In genomic region chr11:99364412-99364811, GRCm38 (mm10) we compare ENCODE assay signal across 10 mouse cellular contexts. TPM values are rescaled to one million over a fixed set of nuclear protein-coding genes. Genes with fewer than 3 reads are reported as not detected.
A peak's percentile ranks its signal among the peaks of the same experiment; 100 is the strongest.
DNase-seq lines count a peak whose midpoint lies in the region; ATAC-seq lines count a peak whose summit lies in the region.
"Had no signal": no experiment of that assay in that cellular context is flagged by ENCODE, and none has a peak within 500 bp of the region (broad histone marks: within the 10 kb centered on the region; RNA-seq: fewer than 3 reads in every experiment).

No protein-coding gene starts in this region.

- no peak overlapping the region for H3K9ac ChIP-seq in hindbrain, embryonic 12.5 days
- H3K9ac ChIP-seq: embryonic facial prominence, embryonic 12.5 days had no signal

- no peaks in the 10 kb centered on the region for H3K27me3 ChIP-seq in hindbrain, embryonic 10.5 days (ENCODE audit: insufficient read depth, poor library complexity, severe bottlenecking)
- H3K27me3 ChIP-seq in hindbrain, embryonic 12.5 days: no peaks in the 10 kb centered on the region
- H3K27me3 ChIP-seq: embryonic facial prominence, embryonic 12.5 days had no signal

- H3K36me3 ChIP-seq in hindbrain, embryonic 10.5 days: no peaks in the 10 kb centered on the region
- no peaks in the 10 kb centered on the region for H3K36me3 ChIP-seq in hindbrain, embryonic 12.5 days
- H3K36me3 ChIP-seq: embryonic facial prominence, embryonic 12.5 days had no signal

- no peaks in the 10 kb centered on the region for H3K4me1 ChIP-seq in hindbrain, embryonic 10.5 days (replicated peaks)
- H3K4me1 ChIP-seq in hindbrain, embryonic 12.5 days: no peaks in the 10 kb centered on the region
- H3K4me1 ChIP-seq: embryonic facial prominence, embryonic 12.5 days had no signal

- H3K27ac ChIP-seq in hindbrain, embryonic 10.5 days: no peak overlapping the region
- no peak overlapping the region for H3K27ac ChIP-seq in hindbrain, embryonic 12.5 days
- H3K27ac ChIP-seq: embryonic facial prominence, embryonic 12.5 days had no signal

- DNase-seq in hindbrain, embryonic 10.5 days (ENCODE audit: low spot score): peak; percentile 34
- peak; percentile 24 for DNase-seq in urinary bladder, postnatal 14 days (ENCODE audit: low spot score)
- no peak for DNase-seq in urinary bladder, postnatal 10 days (ENCODE audit: low spot score)
- DNase-seq in cerebellum, postnatal 14 days: peak; percentile 61 to 62
- peak; percentile 28 to 29 for DNase-seq in layer of hippocampus, postnatal 36 days
- peak; percentile 30 for DNase-seq in right cerebral cortex, postnatal 25 days
- no peak for DNase-seq in urinary bladder, adult 18-20 months (ENCODE audit: low spot score in 2 of 2)

- ATAC-seq in hindbrain, embryonic 12.5 days (ENCODE audit: low FRiP score): no peak

- WGBS in hindbrain, embryonic 10.5 days: 26% methylated on average over 9 of the region's 9 CpGs
- 25% methylated on average over 9 of the region's 9 CpGs for WGBS in hindbrain, embryonic 12.5 days

- no peaks in the 10 kb centered on the region for H3K9me3 ChIP-seq in hindbrain, embryonic 10.5 days
- H3K9me3 ChIP-seq in hindbrain, embryonic 12.5 days (replicated peaks): no peaks in the 10 kb centered on the region
- H3K9me3 ChIP-seq: embryonic facial prominence, embryonic 12.5 days had no signal

- H3K4me2 ChIP-seq in hindbrain, embryonic 12.5 days (replicated peaks): no peak overlapping the region
- H3K4me2 ChIP-seq: embryonic facial prominence, embryonic 12.5 days had no signal

- no peak overlapping the region for H3K4me3 ChIP-seq in hindbrain, embryonic 10.5 days
- no peak overlapping the region for H3K4me3 ChIP-seq in hindbrain, embryonic 12.5 days
- H3K4me3 ChIP-seq: embryonic facial prominence, embryonic 12.5 days had no signal

RNA-seq across cellular contexts. Expression of gene Krt28, which starts 10.3 kb away (rescaled TPM):
- 0.25 and 0.26 TPM in 2 replicates for polyA plus RNA-seq in hindbrain, embryonic 10.5 days (2016; fragmentation: Nextera tagmentation; extraction: Ambion mirVana)
- polyA plus RNA-seq in hindbrain, embryonic 12.5 days (2016; fragmentation: Nextera tagmentation; extraction: Ambion mirVana): 0.21 and 0.27 TPM in 2 replicates
- total RNA-seq in layer of hippocampus, postnatal 36 days (2021): under 1 TPM; 0.27 to 0.30 TPM

RNA-seq across cellular contexts. Expression of gene Krt27, which starts 13.5 kb away (rescaled TPM):
- not detected in 2 replicates for polyA plus RNA-seq in hindbrain, embryonic 10.5 days (2016; fragmentation: Nextera tagmentation; extraction: Ambion mirVana)
- polyA plus RNA-seq in hindbrain, embryonic 12.5 days (2016; fragmentation: Nextera tagmentation; extraction: Ambion mirVana): not detected in 2 replicates
- not detected for total RNA-seq in layer of hippocampus, postnatal 36 days (2021)
- total RNA-seq: left cerebral cortex, adult 8-10 months had no signal
- polyA plus RNA-seq: embryonic facial prominence, embryonic 12.5 days had no signal

RNA-seq across cellular contexts. Expression of gene Krt10, which starts 24.8 kb away (rescaled TPM):
- 22.4 and 27.4 TPM in 2 replicates for polyA plus RNA-seq in hindbrain, embryonic 10.5 days (2016; fragmentation: Nextera tagmentation; extraction: Ambion mirVana)
- 32.7 and 39.8 TPM in 2 replicates for polyA plus RNA-seq in hindbrain, embryonic 12.5 days (2016; fragmentation: Nextera tagmentation; extraction: Ambion mirVana)
- 10 to 100 TPM; 15.3 to 17.5 TPM for total RNA-seq in layer of hippocampus, postnatal 36 days (2021)

RNA-seq across cellular contexts. Expression of gene Krt26, which starts 26.6 kb away (rescaled TPM):
- polyA plus RNA-seq in hindbrain, embryonic 10.5 days (2016; fragmentation: Nextera tagmentation; extraction: Ambion mirVana): 0.12 and 0.43 TPM in 2 replicates
- polyA plus RNA-seq in hindbrain, embryonic 12.5 days (2016; fragmentation: Nextera tagmentation; extraction: Ambion mirVana): 0.27 and 0.30 TPM in 2 replicates
- total RNA-seq in layer of hippocampus, postnatal 36 days (2021): not detected
- polyA plus RNA-seq: embryonic facial prominence, embryonic 12.5 days had no signal

RNA-seq across cellular contexts. Expression of gene Krt25, which starts 41.7 kb away (rescaled TPM):
- 0.07 TPM in 1 of 2 replicates, not detected in the other for polyA plus RNA-seq in hindbrain, embryonic 10.5 days (2016; fragmentation: Nextera tagmentation; extraction: Ambion mirVana)
- not detected in 2 replicates for polyA plus RNA-seq in hindbrain, embryonic 12.5 days (2016; fragmentation: Nextera tagmentation; extraction: Ambion mirVana)
- total RNA-seq in layer of hippocampus, postnatal 36 days (2021): not detected
- total RNA-seq: left cerebral cortex, adult 8-10 months had no signal
- polyA plus RNA-seq: embryonic facial prominence, embryonic 12.5 days had no signal

Comparison
In these comparisons a context has a peak if more than half of its experiments do, and no peak if none do; other contexts are left out.
1. DNase-seq: peak in hindbrain, embryonic 10.5 days (single experiment), urinary bladder, postnatal 14 days (single experiment), cerebellum, postnatal 14 days (2 of 2), layer of hippocampus, postnatal 36 days (2 of 2) and right cerebral cortex, postnatal 25 days (single experiment); none in urinary bladder, postnatal 10 days (single experiment) and urinary bladder, adult 18-20 months (0 of 2).